Mouse (Mus musculus): ENCODE data around the gene Ovol1. TPM values are rescaled to one million over a fixed set of nuclear protein-coding genes. Genes with fewer than 3 reads are reported as not detected.

The Ovol1 gene
- polyA plus RNA-seq, 1 experiment from 2014 or later, result 30.3 TPM

DNA sequence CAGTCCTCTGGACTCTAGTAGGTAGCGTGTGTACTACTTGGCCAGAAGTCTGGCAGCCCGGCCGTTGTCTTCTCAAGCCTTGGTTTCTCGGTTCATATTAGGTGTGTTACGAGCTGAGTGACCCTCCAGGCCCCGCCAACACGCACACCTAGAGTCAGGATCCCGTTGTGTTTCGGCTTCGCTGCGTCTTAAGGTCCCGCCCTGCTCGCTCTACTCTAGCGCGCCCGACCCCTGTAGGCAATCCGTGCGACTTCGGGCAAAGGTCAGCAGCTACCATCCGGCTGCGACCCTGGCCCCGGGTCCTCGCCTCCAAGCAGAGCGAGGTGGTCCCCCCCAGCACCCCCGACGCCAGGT lies 6.7 kb upstream of the Ovol1 start:
- peak overlapping the region; percentile 98 for H3K4me2 ChIP-seq
- peaks cover 21% of the 10 kb centered on the region for H3K4me1 ChIP-seq
- peak overlapping the region; percentile 85 for H3K27ac ChIP-seq
- ATAC-seq (ENCODE audit: insufficient number of reproducible peaks, low FRiP score, low TSS enrichment, low read depth), result peak; percentile 26
- peaks cover 39% of the 10 kb centered on the region for H3K27me3 ChIP-seq
- peaks cover 14% of the 10 kb centered on the region for H3K36me3 ChIP-seq
- no peaks in the 10 kb centered on the region for H3K9me3 ChIP-seq
- WGBS, result 2% methylated on average over 25 of the region's 26 CpGs
- H3K9ac ChIP-seq, result peak overlapping the region; percentile 53
- peak overlapping the region; percentile 76 for H3K4me3 ChIP-seq

DNA sequence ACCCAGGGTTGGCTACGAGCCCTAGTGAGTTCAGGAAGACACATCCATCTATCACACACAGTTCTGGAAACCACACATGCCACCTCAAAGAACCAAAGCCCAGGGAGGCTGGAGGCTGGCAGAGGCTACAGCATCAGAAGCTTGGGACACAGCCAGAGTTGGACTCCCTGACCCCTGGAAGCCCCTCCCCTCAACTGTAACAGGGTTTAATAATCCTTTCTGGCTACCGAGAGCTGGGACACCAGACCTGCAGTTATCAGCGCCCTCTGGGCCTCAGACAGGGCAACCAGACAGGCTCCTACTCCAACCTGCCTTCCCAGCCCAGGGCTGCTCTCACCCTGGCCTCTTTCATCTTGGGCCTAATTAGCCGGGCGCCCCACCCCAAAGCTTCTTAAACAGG lies 5.9 kb upstream of the Ovol1 start:
- H3K4me1 ChIP-seq, result peaks cover 22% of the 10 kb centered on the region
- WGBS, result 49% methylated on average over 5 of the region's 5 CpGs
- no peak overlapping the region for H3K9ac ChIP-seq
- ATAC-seq (ENCODE audit: insufficient number of reproducible peaks, low FRiP score, low TSS enrichment, low read depth), result no peak
- no peaks in the 10 kb centered on the region for H3K9me3 ChIP-seq
- H3K4me3 ChIP-seq, result peak overlapping the region; percentile 76; the same call in 1 of the 2 replicates
- no peak overlapping the region for H3K27ac ChIP-seq
- peaks cover 47% of the 10 kb centered on the region for H3K27me3 ChIP-seq
- peaks cover 14% of the 10 kb centered on the region for H3K36me3 ChIP-seq
- no peak overlapping the region for H3K4me2 ChIP-seq

DNA sequence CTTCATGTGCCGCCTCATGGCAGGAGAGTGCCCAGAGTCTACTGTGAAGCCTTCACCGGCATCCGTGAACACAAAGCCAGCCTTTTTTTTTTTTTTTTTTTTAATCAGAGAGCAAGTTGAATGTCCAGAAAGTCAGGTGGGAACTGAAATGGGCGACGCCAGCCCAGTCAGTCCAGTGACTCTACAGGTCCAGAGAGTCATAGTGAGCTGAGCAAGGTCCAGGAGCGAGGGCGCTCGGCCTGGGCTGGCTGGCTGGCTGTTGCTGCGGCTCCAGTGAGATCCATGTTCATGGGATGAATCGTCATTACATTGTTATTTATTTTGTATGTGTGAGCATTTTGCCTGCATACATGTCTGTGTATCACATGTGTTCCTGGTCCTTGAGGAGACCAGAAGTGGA lies 2.3 kb upstream of the Ovol1 start:
- Histone ChIP-seq H3K4me1 (peaks cover 32% of the 10 kb centered on the region), H3K4me2 (no peak overlapping the region), H3K9me3 (no peaks in the 10 kb centered on the region), H3K27me3 (peaks cover 79% of the 10 kb centered on the region), H3K4me3 (no peak overlapping the region), H3K9ac (no peak overlapping the region), H3K27ac (no peak overlapping the region), H3K36me3 (no peaks in the 10 kb centered on the region)
- no peak for ATAC-seq (ENCODE audit: insufficient number of reproducible peaks, low FRiP score, low TSS enrichment, low read depth)
- 89% methylated on average over 10 of the region's 10 CpGs for WGBS

DNA sequence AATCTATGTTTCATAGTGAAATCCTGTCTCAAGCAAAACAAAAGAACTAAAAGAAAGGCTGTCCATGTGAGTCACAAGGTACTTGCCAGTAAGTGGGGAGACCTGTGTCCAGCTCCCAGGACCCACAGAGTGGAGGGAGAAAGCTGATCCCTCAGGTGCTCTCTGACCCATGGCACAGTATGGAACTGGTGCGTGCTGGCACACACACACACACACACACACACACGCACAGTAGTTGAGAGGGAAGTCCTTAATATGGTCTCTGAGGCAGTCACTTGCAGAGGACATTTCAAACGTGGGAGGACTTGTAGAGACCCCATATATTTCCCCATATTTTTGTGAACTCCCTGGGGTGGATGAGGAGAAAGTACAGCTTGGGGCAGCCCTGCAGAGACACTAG lies 1.4 kb upstream of the Ovol1 start:
- WGBS, result 51% methylated on average over 3 of the region's 3 CpGs
- Histone ChIP-seq H3K27me3 (peaks cover 88% of the 10 kb centered on the region), H3K4me1 (peaks cover 27% of the 10 kb centered on the region), H3K4me2 (no peak overlapping the region), H3K36me3 (no peaks in the 10 kb centered on the region), H3K4me3 (no peak overlapping the region), H3K9ac (no peak overlapping the region), H3K27ac (no peak overlapping the region), H3K9me3 (no peaks in the 10 kb centered on the region)
- no peak for ATAC-seq (ENCODE audit: insufficient number of reproducible peaks, low FRiP score, low TSS enrichment, low read depth)

DNA sequence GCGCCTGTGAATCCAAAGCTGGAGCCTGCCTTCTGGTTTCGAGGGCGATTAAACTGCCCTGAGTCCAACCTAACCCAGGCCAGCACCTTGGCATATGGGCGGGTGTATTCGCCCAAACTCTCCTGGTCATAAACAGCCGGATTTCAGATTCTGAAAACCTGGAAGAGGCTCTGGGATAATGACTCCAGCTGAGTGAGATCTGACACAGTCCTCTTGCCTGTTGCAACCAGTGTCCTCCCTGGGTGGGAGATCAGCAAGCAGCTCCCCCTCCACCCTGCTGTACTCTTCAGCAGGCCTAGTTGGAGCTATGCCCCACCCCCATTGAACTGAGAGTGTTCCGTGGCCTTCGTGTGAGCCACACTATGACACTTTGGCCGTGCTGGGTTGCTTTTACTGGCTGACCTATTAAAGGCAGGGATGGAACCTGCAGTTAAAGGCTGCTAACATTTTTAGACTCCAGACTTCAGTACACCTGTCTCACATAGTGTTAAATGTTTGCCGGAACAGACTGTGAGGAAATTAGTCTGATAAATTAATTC lies 875 bp upstream of the Ovol1 start:
- peak overlapping the region; percentile 70 for H3K4me2 ChIP-seq
- no peak overlapping the region for H3K9ac ChIP-seq
- no peak overlapping the region; the same call in 1 of the 2 replicates for H3K27ac ChIP-seq
- H3K36me3 ChIP-seq, result no peaks in the 10 kb centered on the region
- ATAC-seq (ENCODE audit: insufficient number of reproducible peaks, low FRiP score, low TSS enrichment, low read depth), result no peak
- H3K4me3 ChIP-seq, result peak overlapping the region; percentile 43
- peaks cover 89% of the 10 kb centered on the region for H3K27me3 ChIP-seq
- H3K4me1 ChIP-seq, result peaks cover 24% of the 10 kb centered on the region
- WGBS, result 14% methylated on average over 10 of the region's 10 CpGs
- H3K9me3 ChIP-seq, result no peaks in the 10 kb centered on the region

DNA sequence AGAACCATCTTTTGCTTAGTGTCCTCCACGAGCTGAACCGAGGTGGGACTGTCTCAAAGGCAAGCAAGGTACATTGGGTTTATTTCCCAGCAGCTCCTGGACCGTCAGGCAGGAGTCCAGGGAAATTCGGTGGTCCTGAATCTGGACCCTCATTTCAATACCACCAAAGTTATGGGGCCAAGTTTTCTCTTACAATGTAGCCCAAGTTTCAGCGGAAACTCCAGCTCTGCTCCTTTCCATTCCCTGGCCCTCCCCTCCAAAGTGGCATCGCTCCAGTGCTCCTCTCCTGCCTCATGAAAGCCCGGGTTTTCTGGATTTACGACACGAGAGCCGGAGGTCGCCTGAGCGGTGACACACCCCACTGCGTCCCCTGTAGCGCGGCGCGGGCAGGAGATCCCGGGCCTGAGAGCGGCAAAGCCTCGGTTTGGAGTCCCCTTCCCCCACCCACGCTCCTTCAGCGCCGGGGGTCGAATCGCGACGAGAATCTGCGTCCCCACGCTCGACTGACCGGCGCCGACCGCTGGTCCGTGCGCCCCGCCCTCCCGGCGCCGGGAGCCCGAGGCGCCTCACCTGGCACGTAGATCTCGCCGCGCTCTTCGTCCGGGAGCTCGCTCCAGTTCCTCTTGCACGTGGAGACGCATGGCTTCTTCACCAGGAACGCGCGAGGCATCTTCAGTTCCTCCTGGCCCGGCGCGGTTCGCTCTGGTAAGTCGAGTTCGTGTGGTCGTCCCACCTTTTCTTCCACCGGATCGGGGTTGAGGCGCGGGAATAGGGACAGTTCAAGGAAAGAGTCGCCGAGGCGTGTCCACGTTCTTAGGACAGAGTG lies 602 bp downstream of the Ovol1 start:
- whole genome bisulfite sequencing, result 1% methylated on average over 69 of the region's 69 CpGs

DNA sequence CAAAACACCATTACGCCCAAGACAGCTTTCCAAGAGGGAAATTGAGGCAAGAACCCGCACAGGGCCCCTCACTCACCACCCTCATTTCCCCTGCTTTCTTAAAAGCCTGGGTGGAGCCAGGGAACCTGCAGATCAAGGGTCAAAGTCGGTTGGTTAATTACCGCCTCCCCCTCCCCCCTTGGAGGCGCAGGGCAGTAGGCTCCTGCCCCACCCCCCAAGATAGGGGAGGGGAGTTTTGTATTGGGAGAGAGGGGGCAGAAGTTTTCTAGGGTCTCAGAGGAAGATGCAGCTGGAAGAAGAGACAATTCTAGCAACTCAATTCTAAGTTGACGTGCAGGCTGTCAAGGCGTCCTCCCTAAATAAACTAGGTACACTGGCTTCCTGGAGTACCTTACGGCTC lies 1.2 kb downstream of the Ovol1 start:
- Histone ChIP-seq H3K36me3 (no peaks in the 10 kb centered on the region), H3K9me3 (no peaks in the 10 kb centered on the region), H3K27me3 (peaks cover 92% of the 10 kb centered on the region), H3K9ac (no peak overlapping the region), H3K4me1 (peaks cover 24% of the 10 kb centered on the region), H3K4me2 (peak overlapping the region; percentile 70; the same call in 1 of the 2 replicates), H3K4me3 (peak overlapping the region; percentile 43), H3K27ac (no peak overlapping the region)
- 21% methylated on average over 8 of the region's 8 CpGs for WGBS
- ATAC-seq (ENCODE audit: insufficient number of reproducible peaks, low FRiP score, low TSS enrichment, low read depth), result no peak

More for the DNA sequence above, 602 bp downstream of the Ovol1 start:
- ATAC-seq (ENCODE audit: insufficient number of reproducible peaks, low FRiP score, low TSS enrichment, low read depth), result 0 out of 2 replicates have a peak, but pooled peaks have one; percentile 8
- Histone ChIP-seq H3K9me3 (no peaks in the 10 kb centered on the region), H3K36me3 (no peaks in the 10 kb centered on the region), H3K9ac (peak overlapping the region; percentile 39), H3K4me3 (peak overlapping the region; percentile 43), H3K4me1 (peaks cover 24% of the 10 kb centered on the region), H3K27me3 (peaks cover 98% of the 10 kb centered on the region), H3K27ac (peak overlapping the region; percentile 39), H3K4me2 (peak overlapping the region; percentile 70)

DNA sequence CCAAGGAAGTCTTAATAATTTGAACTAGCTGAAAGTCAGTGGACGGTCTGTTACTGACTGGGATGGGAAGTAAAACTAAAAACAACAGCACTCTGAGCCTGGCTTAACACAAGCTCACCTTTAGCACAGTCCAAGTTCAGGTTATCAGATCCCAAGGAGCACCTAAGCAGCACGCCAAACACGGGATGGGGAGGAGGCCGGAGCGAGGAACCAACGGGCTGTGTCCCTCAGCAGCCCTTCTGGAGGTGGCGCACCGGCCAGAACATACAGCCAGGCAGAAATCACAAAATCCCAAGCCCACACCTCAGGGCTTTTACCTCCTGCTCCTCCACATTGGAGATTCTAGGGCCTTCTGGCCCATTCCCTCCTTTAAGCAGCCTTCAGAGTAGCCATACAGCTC lies 1.7 kb downstream of the Ovol1 start:
- WGBS, result 49% methylated on average over 8 of the region's 8 CpGs
- peaks cover 26% of the 10 kb centered on the region for H3K4me1 ChIP-seq
- peak overlapping the region; percentile 70; the same call in 1 of the 2 replicates for H3K4me2 ChIP-seq
- peaks cover 90% of the 10 kb centered on the region for H3K27me3 ChIP-seq
- no peaks in the 10 kb centered on the region for H3K9me3 ChIP-seq
- H3K9ac ChIP-seq, result no peak overlapping the region
- no peak overlapping the region for H3K27ac ChIP-seq
- H3K4me3 ChIP-seq, result peak overlapping the region; percentile 43
- no peak for ATAC-seq (ENCODE audit: insufficient number of reproducible peaks, low FRiP score, low TSS enrichment, low read depth)
- H3K36me3 ChIP-seq, result no peaks in the 10 kb centered on the region

DNA sequence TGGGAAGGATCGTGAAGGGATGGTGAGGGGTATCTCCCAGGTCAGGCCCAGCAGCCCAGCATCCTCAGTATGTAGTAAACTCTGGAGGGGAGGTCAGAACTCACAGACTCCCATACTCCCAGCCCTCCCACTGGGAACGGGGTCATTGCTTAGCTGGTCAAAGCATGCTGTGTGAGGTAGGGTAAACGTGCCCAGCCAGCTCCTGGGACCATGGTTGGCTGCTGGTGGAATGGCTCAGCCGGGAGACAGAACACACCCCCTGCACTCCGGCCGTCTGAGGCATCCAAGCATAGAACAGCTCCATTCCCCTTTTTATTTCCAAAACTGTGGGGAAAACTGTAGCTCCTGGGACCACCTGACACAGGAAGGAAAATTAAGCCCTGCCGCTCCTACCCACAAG lies 2.3 kb downstream of the Ovol1 start:
- no peak overlapping the region for H3K9ac ChIP-seq
- 49% methylated on average over 7 of the region's 7 CpGs for WGBS
- no peak overlapping the region for H3K27ac ChIP-seq

DNA sequence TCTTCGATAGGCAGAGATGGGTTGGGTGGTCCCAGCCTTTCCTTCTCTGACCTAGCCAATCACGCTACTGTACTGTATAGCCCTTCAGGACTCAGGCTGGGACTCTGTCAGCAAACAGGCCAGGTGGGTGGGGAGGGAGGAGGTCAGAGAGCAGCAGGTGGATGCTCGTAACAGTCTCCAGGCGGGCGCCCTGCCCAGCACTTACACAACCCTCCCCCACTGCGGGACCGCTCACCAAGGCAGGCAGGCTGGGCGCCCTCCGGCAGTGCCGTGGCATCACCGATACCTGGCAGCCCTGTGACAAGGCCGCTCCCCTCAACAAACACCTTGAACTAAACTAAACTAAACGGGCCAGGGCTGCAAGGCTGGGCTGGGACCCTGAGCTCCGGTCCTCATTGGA lies 6.2 kb downstream of the Ovol1 start:
- H3K4me1 ChIP-seq, result peaks cover 4% of the 10 kb centered on the region; the same call in 1 of the 2 replicates
- H3K9ac ChIP-seq, result no peak overlapping the region
- peaks cover 47% of the 10 kb centered on the region for H3K27me3 ChIP-seq
- 60% methylated on average over 14 of the region's 14 CpGs for WGBS
- no peak overlapping the region for H3K27ac ChIP-seq
- 0 out of 2 replicates have a peak, but pooled peaks have one; percentile 25 for ATAC-seq (ENCODE audit: insufficient number of reproducible peaks, low FRiP score, low TSS enrichment, low read depth)
- peaks cover 2% of the 10 kb centered on the region; the same call in 1 of the 2 replicates for H3K36me3 ChIP-seq
- no peak overlapping the region for H3K4me2 ChIP-seq
- no peak overlapping the region for H3K4me3 ChIP-seq
- no peaks in the 10 kb centered on the region for H3K9me3 ChIP-seq

More for the DNA sequence above, 2.3 kb downstream of the Ovol1 start:
- Histone ChIP-seq H3K4me1 (peaks cover 26% of the 10 kb centered on the region), H3K4me2 (peak overlapping the region; percentile 19; the same call in 1 of the 2 replicates), H3K27me3 (peaks cover 86% of the 10 kb centered on the region), H3K4me3 (peak overlapping the region; percentile 43), H3K36me3 (no peaks in the 10 kb centered on the region), H3K9me3 (no peaks in the 10 kb centered on the region)
- no peak for ATAC-seq (ENCODE audit: insufficient number of reproducible peaks, low FRiP score, low TSS enrichment, low read depth)

DNA sequence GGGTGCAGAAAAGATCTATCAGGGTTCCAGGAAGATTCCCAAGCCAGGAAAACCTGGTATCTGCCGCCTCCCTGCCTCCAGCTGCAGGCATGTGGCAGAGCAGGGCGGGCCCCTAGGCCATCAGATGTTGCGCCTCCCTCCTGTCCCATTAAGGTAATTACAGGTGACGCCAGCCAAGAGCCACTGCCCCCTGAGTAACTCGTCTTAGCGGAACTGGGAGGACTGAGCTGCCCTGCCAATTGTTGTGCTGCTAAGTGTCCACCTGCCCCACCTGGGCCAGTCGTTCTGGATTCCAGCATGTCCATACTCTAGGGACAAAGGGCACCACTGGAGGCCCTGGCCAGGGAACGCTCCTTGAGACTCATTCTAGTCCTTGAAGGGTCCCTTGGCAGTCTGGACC lies 6.6 kb downstream of the Ovol1 start:
- Histone ChIP-seq H3K4me1 (0 out of 2 replicates have a peak, but pooled peaks cover 3% of the 10 kb centered on the region), H3K9ac (no peak overlapping the region), H3K27ac (no peak overlapping the region), H3K4me3 (no peak overlapping the region), H3K4me2 (no peak overlapping the region), H3K9me3 (no peaks in the 10 kb centered on the region), H3K36me3 (peaks cover 2% of the 10 kb centered on the region; the same call in 1 of the 2 replicates), H3K27me3 (peaks cover 43% of the 10 kb centered on the region)
- ATAC-seq (ENCODE audit: insufficient number of reproducible peaks, low FRiP score, low TSS enrichment, low read depth), result no peak
- 43% methylated on average over 8 of the region's 8 CpGs for WGBS

DNA sequence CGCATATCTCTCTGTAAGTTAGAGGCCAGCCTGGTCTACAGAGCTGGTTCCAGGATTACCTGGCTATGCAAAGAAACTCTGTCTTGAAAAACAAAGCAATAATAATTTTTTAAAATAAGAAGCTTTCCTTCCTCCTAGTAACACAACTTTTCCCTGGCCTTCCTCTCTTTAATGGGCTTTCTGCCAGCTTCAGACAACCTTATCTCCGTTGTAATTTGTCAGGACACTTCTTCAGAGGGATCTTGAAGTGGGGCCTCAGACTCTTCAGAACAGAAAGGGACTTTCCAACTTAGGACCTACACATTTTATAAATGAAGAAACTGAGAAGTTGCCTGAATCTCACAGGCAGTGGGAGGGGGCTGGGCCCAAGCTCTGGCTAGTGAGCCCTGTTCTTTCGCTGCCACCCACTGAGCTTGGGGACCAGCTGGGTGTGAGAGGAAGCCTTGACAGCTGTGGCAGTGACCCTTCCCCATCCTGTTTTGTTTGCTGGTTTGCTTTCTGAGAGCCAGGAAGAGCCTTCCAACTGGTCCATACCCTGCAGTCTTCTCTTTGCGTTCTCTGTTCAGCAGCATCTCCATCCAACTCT lies 12.9 kb downstream of the Ovol1 start:
- Histone ChIP-seq H3K27ac (no peak overlapping the region), H3K36me3 (peaks cover 2% of the 10 kb centered on the region; the same call in 1 of the 2 replicates), H3K4me3 (no peak overlapping the region), H3K9ac (no peak overlapping the region), H3K9me3 (no peaks in the 10 kb centered on the region), H3K27me3 (no peaks in the 10 kb centered on the region), H3K4me2 (no peak overlapping the region), H3K4me1 (no peaks in the 10 kb centered on the region)
- ATAC-seq (ENCODE audit: insufficient number of reproducible peaks, low FRiP score, low TSS enrichment, low read depth), result no peak
- WGBS, result 79% methylated on average over 4 of the region's 4 CpGs
